Mouse (Mus musculus): Measurements from ENCODE around the gene Galr3.
"Not testable (repeated sequence)": the region's sequence is repeated elsewhere in the genome, so short reads cannot be mapped to it uniquely, and the experiment has no call there.

Gene Galr3

GRCm38 (mm10) chr15:79041585-79041984 is at the start of gene Galr3:
Galr3 (plus strand) TSS chr15:79041885.
- no peak for DNase-seq (ENCODE audit: low spot score in 2 of 2)

GRCm38 (mm10) chr15:78992235-78992634 is 49.5 kb upstream of the Galr3 start:
- no peak for DNase-seq (ENCODE audit: low spot score in 2 of 2)

GRCm38 (mm10) chr15:78992925-78993324 is 48.8 kb upstream of the Galr3 start:
- no peak for DNase-seq (ENCODE audit: low spot score in 2 of 2)

GRCm38 (mm10) chr15:78995916-78996315 is 45.8 kb upstream of the Galr3 start:
- no peak for DNase-seq (ENCODE audit: low spot score in 2 of 2)

GRCm38 (mm10) chr15:78996663-78997062 is 45.0 kb upstream of the Galr3 start:
- DNase-seq (ENCODE audit: low spot score in 2 of 2) = no peak

- no peak for DNase-seq (ENCODE audit: low spot score in 2 of 2)
Observed at GRCm38 (mm10) chr15:78998348-78998747, 43.3 kb upstream of the Galr3 start.

DNA sequence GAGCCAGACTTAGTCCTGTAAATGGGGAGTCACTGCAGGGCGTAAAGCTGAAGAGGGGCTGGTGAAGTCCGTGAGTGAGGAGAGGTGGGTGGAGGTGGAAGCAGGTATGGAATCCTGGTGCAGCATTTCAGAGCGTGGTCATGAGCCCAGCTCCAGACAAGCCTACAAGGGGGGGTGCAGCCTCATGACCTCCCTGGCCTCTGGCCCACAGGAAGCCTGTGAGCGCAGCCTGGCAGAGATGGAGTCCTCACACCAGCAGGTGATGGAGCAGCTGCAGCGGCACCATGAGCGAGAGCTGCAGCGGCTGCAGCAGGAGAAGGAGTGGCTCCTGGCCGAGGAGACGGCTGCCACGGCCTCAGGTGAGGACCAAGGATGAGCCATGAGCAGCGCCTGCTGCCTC is 42.1 kb upstream of the Galr3 start:
- no peak for DNase-seq (ENCODE audit: low spot score in 2 of 2)

DNA sequence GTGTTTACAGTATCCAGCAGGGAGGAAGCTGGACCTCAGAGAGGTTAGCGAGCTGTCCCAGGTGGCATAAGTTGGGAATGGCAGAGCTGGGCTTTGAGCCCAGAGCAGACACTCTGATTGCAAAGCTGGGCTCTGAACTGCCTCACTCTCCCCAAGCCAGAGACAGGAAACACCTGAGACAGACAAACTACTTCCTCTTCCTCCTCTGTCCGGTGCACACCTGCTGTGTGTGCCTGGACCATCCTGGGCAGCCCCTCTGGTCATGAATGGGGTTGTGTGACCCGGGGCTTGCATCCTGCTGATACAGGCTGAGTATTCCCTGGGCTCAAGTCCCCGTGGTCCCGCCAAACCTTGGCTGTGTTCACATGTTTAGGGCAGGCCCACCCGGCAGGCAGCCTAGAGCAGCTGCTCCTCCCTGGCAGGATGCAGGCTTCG is 41.3 kb upstream of the Galr3 start:
- no peak for DNase-seq (ENCODE audit: low spot score in 2 of 2)

DNA sequence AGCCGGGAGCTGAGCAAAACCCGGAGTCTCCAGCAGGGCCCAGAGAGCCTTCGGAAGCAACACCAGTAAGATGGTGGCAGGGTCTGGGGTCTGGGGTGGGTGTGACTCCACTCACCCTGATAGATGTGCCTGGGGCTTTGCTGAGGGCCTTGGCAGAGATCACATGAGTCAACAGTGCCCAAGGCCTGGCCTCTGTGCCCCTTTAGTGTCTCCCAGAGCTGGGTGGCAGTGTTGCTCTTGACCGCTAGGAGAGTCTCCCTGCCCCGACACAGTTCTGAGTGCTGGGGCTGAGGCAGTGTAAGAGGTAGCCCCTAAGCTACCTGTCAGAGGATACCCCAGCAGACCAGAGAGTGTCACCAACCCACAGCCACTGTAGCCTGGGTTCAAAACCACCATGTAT is 40.1 kb upstream of the Galr3 start:
- no peak for DNase-seq (ENCODE audit: low spot score in 2 of 2)

GRCm38 (mm10) chr15:79002036-79002435 is 39.6 kb upstream of the Galr3 start:
- no peak for DNase-seq (ENCODE audit: low spot score in 2 of 2)

DNA sequence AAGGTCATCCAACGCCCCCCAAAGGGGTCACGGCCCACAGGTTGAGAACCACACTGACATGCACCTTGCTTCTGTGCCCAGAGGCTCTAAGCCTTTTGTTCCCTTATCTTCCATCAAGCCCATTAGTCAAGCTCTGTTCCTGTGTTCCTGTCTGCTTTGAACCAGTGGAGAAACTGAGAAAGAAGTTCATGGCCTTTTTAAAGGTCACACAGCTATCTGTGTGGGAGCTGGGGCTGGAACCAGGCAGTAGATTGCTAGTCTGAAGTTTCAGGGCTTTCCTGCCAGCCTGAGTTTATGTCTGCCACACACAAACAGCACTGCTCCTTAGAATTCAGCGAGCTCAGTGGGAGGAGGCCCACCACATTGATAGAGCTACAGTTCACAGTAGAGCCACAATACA is 38.6 kb upstream of the Galr3 start:
- DNase-seq (ENCODE audit: low spot score in 2 of 2) = no peak

DNA sequence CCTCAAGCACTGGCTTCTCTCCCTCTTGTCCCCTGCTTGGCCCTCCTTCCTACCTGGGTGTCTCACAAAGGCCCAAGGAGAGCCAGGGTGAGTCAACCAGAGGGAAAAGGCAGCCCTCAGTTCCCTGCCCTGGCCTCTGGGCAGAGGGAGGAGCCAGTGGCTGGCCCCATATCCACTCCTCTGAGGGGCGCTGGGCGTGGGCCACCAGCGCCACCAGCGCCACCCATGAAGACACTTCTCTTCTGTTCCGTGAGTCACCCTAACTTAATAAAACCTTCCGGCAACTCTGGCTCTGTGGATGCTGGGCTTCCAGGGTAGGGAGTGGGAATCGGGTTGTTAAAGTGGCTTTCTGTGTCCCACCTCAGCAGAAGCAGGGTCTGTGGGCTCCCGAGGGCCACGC is 36.1 kb upstream of the Galr3 start:
- DNase-seq (ENCODE audit: low spot score in 2 of 2) = no peak

GRCm38 (mm10) chr15:79006638-79007037 is 35.0 kb upstream of the Galr3 start:
- DNase-seq (ENCODE audit: low spot score in 2 of 2) = no peak

GRCm38 (mm10) chr15:79007059-79007458 is 34.6 kb upstream of the Galr3 start:
- DNase-seq (ENCODE audit: low spot score in 2 of 2) = no peak

GRCm38 (mm10) chr15:79007836-79008235 is 33.8 kb upstream of the Galr3 start:
- not testable (repeated sequence) for DNase-seq (ENCODE audit: low spot score in 2 of 2)

- DNase-seq (ENCODE audit: low spot score in 2 of 2) = no peak
Observed at GRCm38 (mm10) chr15:79009734-79010133, 32.0 kb upstream of the Galr3 start.

GRCm38 (mm10) chr15:79011550-79011949 is 30.1 kb upstream of the Galr3 start:
- no peak for DNase-seq (ENCODE audit: low spot score in 2 of 2)

- no peak for DNase-seq (ENCODE audit: low spot score in 2 of 2)
Observed at GRCm38 (mm10) chr15:79013382-79013781, 28.3 kb upstream of the Galr3 start.

DNA sequence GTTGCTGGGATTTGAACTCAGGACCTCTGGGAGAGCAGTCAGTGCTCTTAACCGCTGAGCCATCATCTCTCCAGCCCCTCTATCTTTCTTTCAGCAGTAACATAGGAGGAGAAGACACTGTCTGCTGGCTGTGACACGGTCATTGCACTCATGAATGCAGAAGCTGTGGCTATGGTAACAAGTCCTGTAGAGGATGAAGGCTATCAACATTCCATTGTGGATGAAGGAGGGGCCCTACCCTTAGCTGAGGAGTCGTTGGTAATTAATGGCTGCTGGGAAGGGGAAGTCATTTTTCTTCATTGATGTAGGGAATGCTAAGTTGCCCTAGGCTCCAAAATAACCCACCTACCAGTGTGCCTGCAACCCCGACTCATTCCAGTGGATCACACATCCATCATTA is 23.5 kb upstream of the Galr3 start:
- DNase-seq (ENCODE audit: low spot score in 2 of 2) = no peak

DNA sequence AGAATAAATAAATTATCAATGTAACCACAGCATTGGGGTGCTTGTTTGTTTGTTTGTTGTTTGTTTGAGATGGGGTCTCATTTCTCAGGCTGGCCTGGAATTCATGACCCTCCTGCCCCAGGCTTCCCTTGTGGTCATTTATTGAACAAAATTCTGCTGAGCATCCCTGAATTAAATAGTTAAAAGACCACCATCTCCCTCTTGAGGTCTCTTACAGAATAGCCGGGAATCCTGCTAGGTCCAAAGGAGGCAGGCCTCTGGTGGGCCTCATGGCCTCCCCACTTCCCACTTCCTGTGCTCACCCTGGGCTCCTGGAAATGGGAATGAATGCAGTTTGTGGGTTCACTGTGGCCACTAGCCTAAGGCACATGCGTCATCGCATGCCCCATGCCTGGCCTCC is 22.8 kb upstream of the Galr3 start:
- no peak for DNase-seq (ENCODE audit: low spot score in 2 of 2)

GRCm38 (mm10) chr15:79022671-79023230 is 18.9 kb upstream of the Galr3 start:
- DNase-seq (ENCODE audit: low spot score in 2 of 2) = no peak

- DNase-seq (ENCODE audit: low spot score in 2 of 2) = no peak
Observed at GRCm38 (mm10) chr15:79023366-79023765, 18.3 kb upstream of the Galr3 start.

- no peak for DNase-seq (ENCODE audit: low spot score in 2 of 2)
Observed at GRCm38 (mm10) chr15:79025687-79026308, 15.9 kb upstream of the Galr3 start.

Measured in frontal cortex, postnatal 25 days (tissue).